Mouse (Mus musculus) liver, adult 2 months (tissue): ENCODE data around the gene S100a13.

ENCODE experiments used
- CTCF ChIP-seq: fragments of 200-500 bp; IDR thresholded peaks from 2 replicates; pipeline ENCODE4 v1.5.1; 2011; ENCODE audit warnings: low read depth, low read length, control low read depth
- POLR2A ChIP-seq: fragments of 200-500 bp; IDR thresholded peaks from 2 replicates; pipeline ENCODE4 v1.6.1; 2011; ENCODE audit warnings: low read length, control low read depth; ENCODE audit not compliant: insufficient read depth; ENCODE audit errors: extremely low read depth

DNA sequence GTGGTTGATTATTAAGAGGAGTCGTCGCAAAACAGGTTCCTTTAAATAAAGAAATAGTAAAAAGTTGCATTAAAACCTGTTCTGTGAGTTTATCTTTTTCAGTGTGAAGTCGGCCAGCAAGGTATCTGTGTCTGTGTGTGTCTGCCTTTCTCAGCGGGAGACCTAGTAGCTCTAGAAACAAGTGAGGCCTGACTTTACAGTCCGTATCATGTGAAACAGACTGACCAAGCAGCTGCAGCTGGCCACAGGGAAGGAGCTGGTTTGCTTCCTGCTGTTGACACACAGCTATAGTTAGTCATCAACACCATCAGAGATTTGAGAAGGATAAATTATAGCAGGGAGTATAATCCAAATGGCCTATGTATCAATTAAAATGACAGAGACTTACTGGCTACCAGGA is 17.5 kb downstream of the S100a13 start:
- TF ChIP-seq CTCF = no peak
- TF ChIP-seq POLR2A = no peak
